Mouse (Mus musculus) kidney, postnatal 25 days (tissue): ENCODE results near the gene Mkks.
A peak's percentile ranks its signal among the peaks of the same experiment; 100 is the strongest.

ENCODE experiments used
- DNase-seq, 2 experiments: peaks; one replicate each; pipeline ENCODE4 v3.0.0; 2021; ENCODE audit warnings: mixed read lengths in 2 of 2

Mkks gene

GRCm38 (mm10) chr2:136833976-136834714 lies 57.0 kb downstream of the Mkks start:
- DNase-seq, result no peak

GRCm38 (mm10) chr2:136832936-136833335 lies 58.3 kb downstream of the Mkks start:
- DNase-seq, result peak; percentile 28 to 60

DNA sequence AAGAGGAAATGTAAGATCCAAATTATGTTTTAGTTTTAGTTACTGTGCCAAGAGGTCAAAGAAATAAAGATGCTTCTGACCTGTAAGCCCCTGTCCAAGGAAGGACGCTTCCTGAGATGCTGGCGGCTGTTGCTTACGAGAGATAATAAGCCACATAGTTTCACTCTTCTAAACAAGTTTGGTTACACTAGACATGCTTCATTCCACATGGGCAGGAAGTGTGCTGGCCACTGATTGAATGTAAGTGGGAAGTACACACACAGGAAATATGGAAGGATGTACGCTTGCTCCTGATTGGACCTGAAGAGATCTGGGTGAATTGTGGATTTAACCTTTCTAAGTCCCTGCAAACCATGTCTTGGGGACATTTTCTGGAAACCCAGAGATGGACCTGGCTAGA lies 63.6 kb downstream of the Mkks start:
- no peak for DNase-seq
